Mouse (Mus musculus) intestine, embryonic 14.5 days (tissue): ENCODE results near the gene Chrna4. TPM values are rescaled to one million over a fixed set of nuclear protein-coding genes. Genes with fewer than 3 reads are reported as not detected.

ENCODE experiments used
- ATAC-seq: fragments of 200-750 bp; cut with Nextera tagmentation; replicated peaks from 2 replicates; pipeline ENCODE4 v1.8.0; 2017; ENCODE audit warnings: low read depth, moderate number of reproducible peaks, moderate TSS enrichment, moderate library complexity; ENCODE audit not compliant: low FRiP score, low TSS enrichment
- DNase-seq: peaks from one replicate; pipeline ENCODE4 v3.0.0-alpha.2; 2018; ENCODE audit warnings: low spot score
- H3K27ac ChIP-seq: fragments of 300-500 bp; sonication (generic); 2 replicates; pipeline ENCODE4 v1.5.1; 2014; ENCODE audit warnings: low read depth, mild to moderate bottlenecking, control low read depth
- H3K27me3 ChIP-seq: fragments of 300-500 bp; sonication (generic); replicated peaks from 2 replicates; pipeline ENCODE4 v1.6.1; 2014; ENCODE audit warnings: low read length, control low read depth; ENCODE audit not compliant: control insufficient read depth, insufficient read depth
- H3K36me3 ChIP-seq: fragments of 300-500 bp; sonication (generic); 2 replicates; pipeline ENCODE4 v1.6.1; 2014; ENCODE audit warnings: low read length, control low read depth; ENCODE audit not compliant: control insufficient read depth, insufficient read depth
- H3K4me1 ChIP-seq: fragments of 300-500 bp; sonication (generic); replicated peaks from 2 replicates; pipeline ENCODE4 v1.6.1; 2014; ENCODE audit warnings: low read length, control low read depth, mixed read lengths; ENCODE audit not compliant: control insufficient read depth, insufficient read depth
- H3K4me2 ChIP-seq: fragments of 300-500 bp; sonication (generic); 2 replicates; pipeline ENCODE4 v1.6.1; 2014; ENCODE audit warnings: low read length
- H3K4me3 ChIP-seq: fragments of 300-500 bp; sonication (generic); 2 replicates; pipeline ENCODE4 v1.5.1; 2014; ENCODE audit warnings: low read depth, low read length, control low read depth, mixed read lengths
- H3K9ac ChIP-seq: fragments of 300-500 bp; sonication (generic); 2 replicates; pipeline ENCODE4 v1.6.1; 2014; ENCODE audit warnings: mild to moderate bottlenecking, low read length
- H3K9me3 ChIP-seq: fragments of 300-500 bp; sonication (generic); 2 replicates; pipeline ENCODE4 v1.6.1; 2016; ENCODE audit warnings: low read length, control low read depth; ENCODE audit not compliant: control insufficient read depth
- WGBS: fragments of 180-500 bp; shearing (Covaris S2); extraction: QIAGEN DNeasy Blood & Tissue Kit; methylation state at CpG from one replicate; pipeline ENCODE4 v1.1.7; 2014; 5-methylcytosine and 5-hydroxymethylcytosine counted together
- polyA plus RNA-seq: library from polyadenylated mRNA; unstranded; fragments of >200 nt; fragmentation: Nextera tagmentation; extraction: Ambion mirVana; gene quantifications from 2 replicates; pipeline ENCODE4 v1.2.1, GENCODE M21; 2014

The Chrna4 gene
- polyA plus RNA-seq, 1 experiment from 2014 or later, result 2.1 TPM

GRCm38 (mm10) chr2:180990347-180990746, 53.0 kb downstream of the Chrna4 start:
- H3K27me3 ChIP-seq, result no peaks in the 10 kb centered on the region
- no peak overlapping the region for H3K9ac ChIP-seq
- H3K9me3 ChIP-seq, result no peaks in the 10 kb centered on the region
- DNase-seq (no peak), ATAC-seq (no peak)
- no peaks in the 10 kb centered on the region for H3K4me1 ChIP-seq
- WGBS, result 81% methylated on average over 4 of the region's 4 CpGs
- H3K36me3 ChIP-seq, result no peaks in the 10 kb centered on the region
- no peak overlapping the region for H3K4me2 ChIP-seq
- no peak overlapping the region for H3K4me3 ChIP-seq
- H3K27ac ChIP-seq, result no peak overlapping the region

GRCm38 (mm10) chr2:180988948-180989347, 54.4 kb downstream of the Chrna4 start:
- 67% methylated on average over 1 of the region's 1 CpGs for WGBS
- Histone ChIP-seq H3K4me2 (no peak overlapping the region), H3K9me3 (no peaks in the 10 kb centered on the region), H3K36me3 (no peaks in the 10 kb centered on the region), H3K4me3 (no peak overlapping the region), H3K9ac (no peak overlapping the region), H3K27ac (no peak overlapping the region), H3K27me3 (no peaks in the 10 kb centered on the region), H3K4me1 (no peaks in the 10 kb centered on the region)
- DNase-seq (no peak), ATAC-seq (no peak)

GRCm38 (mm10) chr2:180988347-180988913, 54.9 kb downstream of the Chrna4 start:
- H3K4me3 ChIP-seq, result no peak overlapping the region
- no peak overlapping the region for H3K27ac ChIP-seq
- no peak overlapping the region for H3K4me2 ChIP-seq
- no peak for DNase-seq
- WGBS, result 71% methylated on average over 3 of the region's 3 CpGs
- H3K36me3 ChIP-seq, result no peaks in the 10 kb centered on the region
- H3K9ac ChIP-seq, result no peak overlapping the region
- H3K27me3 ChIP-seq, result no peaks in the 10 kb centered on the region
- H3K4me1 ChIP-seq, result no peaks in the 10 kb centered on the region
- no peak for ATAC-seq
- no peaks in the 10 kb centered on the region for H3K9me3 ChIP-seq

GRCm38 (mm10) chr2:180987432-180988030, 55.8 kb downstream of the Chrna4 start:
- Histone ChIP-seq H3K9ac (no peak overlapping the region), H3K9me3 (no peaks in the 10 kb centered on the region), H3K4me2 (no peak overlapping the region), H3K4me1 (no peaks in the 10 kb centered on the region), H3K36me3 (peaks cover 3% of the 10 kb centered on the region; the same call in 1 of the 2 replicates), H3K27me3 (no peaks in the 10 kb centered on the region), H3K4me3 (no peak overlapping the region), H3K27ac (no peak overlapping the region)
- no peak for DNase-seq
- ATAC-seq, result peak; percentile 20; the same call in 1 of the 2 replicates
- WGBS, result 74% methylated on average over 5 of the region's 5 CpGs

GRCm38 (mm10) chr2:180987001-180987400, 56.3 kb downstream of the Chrna4 start:
- no peak for ATAC-seq
- 71% methylated on average over 1 of the region's 1 CpGs for WGBS
- no peak overlapping the region for H3K27ac ChIP-seq

GRCm38 (mm10) chr2:180986449-180986848, 56.9 kb downstream of the Chrna4 start, which contains the start of gene Col20a1:
Gene Col20a1 (plus strand): TSS chr2:180986535.
- Histone ChIP-seq H3K4me3 (no peak within 1 kb of the TSS), H3K9ac (no peak within 1 kb of the TSS), H3K9me3 (no peaks in the 10 kb centered on the region), H3K27ac (no peak within 1 kb of the TSS), H3K36me3 (peaks cover 14% of the 10 kb centered on the region), H3K27me3 (no peaks in the 10 kb centered on the region), H3K4me2 (no peak within 1 kb of the TSS), H3K4me1 (no peaks in the 10 kb centered on the region)
- WGBS, result 62% methylated on average over 2 of the region's 2 CpGs
- ATAC-seq (no peak), DNase-seq (no peak)

More at GRCm38 (mm10) chr2:180987001-180987400, 56.3 kb downstream of the Chrna4 start:
- Histone ChIP-seq H3K9me3 (no peaks in the 10 kb centered on the region), H3K36me3 (peaks cover 8% of the 10 kb centered on the region), H3K4me2 (no peak overlapping the region), H3K4me3 (no peak overlapping the region), H3K27me3 (no peaks in the 10 kb centered on the region), H3K9ac (no peak overlapping the region), H3K4me1 (no peaks in the 10 kb centered on the region)
- no peak for DNase-seq

GRCm38 (mm10) chr2:180985635-180986034, 57.7 kb downstream of the Chrna4 start:
- Histone ChIP-seq H3K27ac (no peak overlapping the region), H3K4me1 (no peaks in the 10 kb centered on the region), H3K4me3 (no peak overlapping the region), H3K9me3 (no peaks in the 10 kb centered on the region), H3K27me3 (no peaks in the 10 kb centered on the region), H3K36me3 (peaks cover 22% of the 10 kb centered on the region), H3K9ac (no peak overlapping the region), H3K4me2 (no peak overlapping the region)
- ATAC-seq, result no peak
- 83% methylated on average over 2 of the region's 2 CpGs for WGBS
- DNase-seq, result no peak

- no peaks in the 10 kb centered on the region for H3K9me3 ChIP-seq
- ATAC-seq (no peak), DNase-seq (no peak)
- H3K4me3 ChIP-seq, result no peak overlapping the region
- WGBS, result 76% methylated on average over 6 of the region's 6 CpGs
- H3K36me3 ChIP-seq, result peaks cover 66% of the 10 kb centered on the region
- H3K4me2 ChIP-seq, result no peak overlapping the region
- H3K27me3 ChIP-seq, result no peaks in the 10 kb centered on the region
- H3K27ac ChIP-seq, result no peak overlapping the region
- no peak overlapping the region for H3K9ac ChIP-seq
- no peaks in the 10 kb centered on the region for H3K4me1 ChIP-seq
Measured at GRCm38 (mm10) chr2:180981133-180981532, 62.2 kb downstream of the Chrna4 start.
